Mouse (Mus musculus): ENCODE measurements around the gene Dmgdh.

DNA sequence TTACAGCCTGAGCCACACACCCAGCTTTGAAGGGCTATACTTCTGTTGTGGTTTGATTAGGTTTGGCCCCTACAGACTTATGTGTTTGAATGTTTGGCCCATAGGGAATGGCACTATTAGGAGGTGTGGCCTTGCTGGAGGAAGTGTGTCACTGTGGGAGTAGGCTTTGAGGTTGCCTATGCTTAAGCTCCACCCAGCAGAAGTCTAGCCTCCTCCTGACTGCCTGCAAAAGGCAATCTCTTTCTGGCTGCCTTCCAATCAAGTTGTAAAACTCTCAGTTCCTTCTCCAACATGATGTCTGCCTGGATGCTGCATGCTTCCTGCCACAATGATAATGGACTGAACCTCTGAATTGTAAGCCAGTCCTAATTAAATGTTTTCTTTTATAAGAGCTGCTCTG lies 9.1 kb downstream of the Dmgdh start:
- TF ChIP-seq GATA1 (IDR thresholded peaks at IDR 0.05; ENCODE audit: borderline replicate concordance, low read length) (no peak), FLI1 (IDR thresholded peaks at IDR 0.05; ENCODE audit: low read length) (no peak)
